ENCODE assay signal across 19 mouse cellular contexts in the genomic region with DNA sequence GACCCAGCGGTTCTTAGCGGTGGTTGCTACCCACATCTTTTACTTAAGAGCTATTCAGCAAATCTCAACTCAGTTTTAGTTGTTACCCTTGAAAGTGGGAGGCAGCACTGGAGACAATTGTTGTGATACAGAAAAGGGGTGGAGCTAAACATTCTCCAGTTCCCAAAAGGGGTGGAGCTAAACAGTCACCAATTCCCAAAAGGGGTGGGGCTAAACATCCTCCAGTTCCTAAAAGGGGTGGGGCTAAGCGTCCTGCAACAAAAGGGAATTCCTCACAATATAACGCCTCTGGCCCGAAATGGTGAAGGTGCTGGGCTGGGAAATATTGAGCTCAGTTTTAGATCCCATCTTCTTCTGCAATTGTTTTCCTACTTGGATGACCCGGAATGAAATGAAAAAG.
"Had no signal": no experiment of that assay in that cellular context is flagged by ENCODE, and none has a peak within 500 bp of the region (broad histone marks: within the 10 kb centered on the region; RNA-seq: fewer than 3 reads in every experiment).

No protein-coding gene starts in this region.

- H3K4me1 ChIP-seq: limb, embryonic 12.5 days; limb, embryonic 15.5 days; lung, embryonic 15.5 days; midbrain, embryonic 13.5 days; stomach, embryonic 15.5 days had no signal

- H3K9me3 ChIP-seq: kidney, embryonic 15.5 days; limb, embryonic 12.5 days; limb, embryonic 15.5 days; lung, embryonic 15.5 days; midbrain, embryonic 13.5 days; stomach, embryonic 15.5 days had no signal

- ATAC-seq: liver, postnatal 0 days; midbrain, embryonic 13.5 days; midbrain, embryonic 16.5 days had no signal

- H3K36me3 ChIP-seq: kidney, embryonic 15.5 days; limb, embryonic 12.5 days; limb, embryonic 15.5 days; lung, embryonic 15.5 days; stomach, embryonic 15.5 days had no signal

- H3K4me3 ChIP-seq: kidney, embryonic 15.5 days; limb, embryonic 12.5 days; limb, embryonic 15.5 days; lung, embryonic 15.5 days; midbrain, embryonic 13.5 days; stomach, embryonic 15.5 days had no signal

- H3K9ac ChIP-seq: kidney, embryonic 15.5 days; limb, embryonic 12.5 days; limb, embryonic 15.5 days; liver, embryonic 14.5 days; liver, postnatal 0 days; lung, embryonic 15.5 days; midbrain, embryonic 13.5 days; stomach, embryonic 15.5 days had no signal

- H3K27me3 ChIP-seq: kidney, embryonic 15.5 days; limb, embryonic 12.5 days; limb, embryonic 15.5 days; lung, embryonic 15.5 days; midbrain, embryonic 13.5 days; stomach, embryonic 15.5 days had no signal

- H3K27ac ChIP-seq: kidney, embryonic 15.5 days; limb, embryonic 12.5 days; limb, embryonic 15.5 days; liver, embryonic 14.5 days; lung, embryonic 15.5 days; midbrain, embryonic 13.5 days; stomach, embryonic 15.5 days had no signal

- DNase-seq: kidney, adult 11 months; kidney, adult 8-10 months; kidney, postnatal 10 days; kidney, postnatal 36 days; left cerebral cortex, postnatal 4 days; liver, postnatal 0 days; lung, postnatal 14 days; lung, postnatal 4 days; right cerebral cortex, postnatal 25 days; spleen, adult 18-20 months; thymus, postnatal 25 days had no signal
